1 mouse cellular context compared by ENCODE assay signal in genomic region chr11:115904956-115905790, GRCm38 (mm10).
TF ChIP-seq lines count a peak whose summit lies in the region.

No protein-coding gene starts in this region.

TF ChIP-seq in CH12.LX, 34 proteins besides CTCF, POLR2A, EP300 and RAD21 (continued from another document):
- peak; percentile 62 for TF ChIP-seq SMC3 (IDR thresholded peaks at IDR 0.05; ENCODE audit: low read depth, low read length)
- TF ChIP-seq SIN3A (IDR thresholded peaks at IDR 0.05; ENCODE audit: low read length) = peak; percentile 58; the same call in 1 of the 2 replicates
- 0 out of 2 replicates have a peak, but pooled peaks have one; percentile 24 for TF ChIP-seq TBP (conservative IDR thresholded peaks at IDR 0.05; ENCODE audit: low read depth, low read length)
- TF ChIP-seq UBTF (IDR thresholded peaks at IDR 0.05; ENCODE audit: low read depth, low read length) = no peak
- no peak for TF ChIP-seq NRF1 (IDR thresholded peaks at IDR 0.05; ENCODE audit: low read depth, low read length)
- TF ChIP-seq GABPA (IDR thresholded peaks at IDR 0.05; ENCODE audit: insufficient replicate concordance, low read depth, low read length) = no peak
- no peak for TF ChIP-seq KAT2A (IDR thresholded peaks at IDR 0.05; ENCODE audit: insufficient replicate concordance, low read length)
- no peak for TF ChIP-seq ZC3H11A (IDR thresholded peaks at IDR 0.05; ENCODE audit: low read depth, low read length)
- no peak for TF ChIP-seq MAFK (IDR thresholded peaks at IDR 0.05; ENCODE audit: insufficient replicate concordance, low read length)
- TF ChIP-seq NELFE (IDR thresholded peaks at IDR 0.05; ENCODE audit: low read depth, low read length) = no peak
- TF ChIP-seq IRF4 (IDR thresholded peaks at IDR 0.05; ENCODE audit: low read depth, low read length) = peak; percentile 86
- no peak for TF ChIP-seq PAX5 (IDR thresholded peaks at IDR 0.05; ENCODE audit: low read length)
- no peak for TF ChIP-seq ZKSCAN1 (IDR thresholded peaks at IDR 0.05; ENCODE audit: borderline replicate concordance, low read depth, low read length)
- TF ChIP-seq MYC (IDR thresholded peaks at IDR 0.05; ENCODE audit: low read depth, low read length) = peak; percentile 76
- peak; percentile 23; the same call in 1 of the 2 replicates for TF ChIP-seq USF1 (IDR thresholded peaks at IDR 0.05; ENCODE audit: low read depth, low read length)
- TF ChIP-seq POLR2AphosphoS2 (IDR thresholded peaks at IDR 0.05; ENCODE audit: low read depth, low read length) = no peak
- TF ChIP-seq ELF1 (IDR thresholded peaks at IDR 0.05; ENCODE audit: low read depth, low read length) = no peak
- TF ChIP-seq JUN (IDR thresholded peaks at IDR 0.05; ENCODE audit: insufficient read depth, low read depth, low read length) = 0 out of 2 replicates have a peak, but pooled peaks have one; percentile 13
- TF ChIP-seq ETS1 (conservative IDR thresholded peaks at IDR 0.05; ENCODE audit: low read depth, low read length) = no peak; the same call in 1 of the 2 replicates
- TF ChIP-seq RCOR1 (conservative IDR thresholded peaks at IDR 0.05; ENCODE audit: low read depth, low read length) = no peak
- TF ChIP-seq E2F4 (IDR thresholded peaks at IDR 0.05; ENCODE audit: insufficient replicate concordance, low read depth, low read length) = no peak
- TF ChIP-seq CHD1 (IDR thresholded peaks at IDR 0.05; ENCODE audit: low read depth, low read length) = no peak
- no peak for TF ChIP-seq HCFC1 (IDR thresholded peaks at IDR 0.05; ENCODE audit: low read depth, low read length)
- peak; percentile 73 for TF ChIP-seq BHLHE40 (IDR thresholded peaks at IDR 0.05; ENCODE audit: low read depth, low read length)
- peak; percentile 72; the same call in 1 of the 2 replicates for TF ChIP-seq MEF2A (IDR thresholded peaks at IDR 0.05; ENCODE audit: borderline replicate concordance, low read depth, low read length)
- TF ChIP-seq MAX (IDR thresholded peaks at IDR 0.05; ENCODE audit: low read length) = peak; percentile 69; the same call in 1 of the 2 replicates
- TF ChIP-seq TCF12 (IDR thresholded peaks at IDR 0.05; ENCODE audit: low read depth, low read length) = peak; percentile 51
TF ChIP-seq in CH12.LX: peak in this region for 13.
